Mouse (Mus musculus): ENCODE data around the gene Fads6.

Fads6 gene

DNA sequence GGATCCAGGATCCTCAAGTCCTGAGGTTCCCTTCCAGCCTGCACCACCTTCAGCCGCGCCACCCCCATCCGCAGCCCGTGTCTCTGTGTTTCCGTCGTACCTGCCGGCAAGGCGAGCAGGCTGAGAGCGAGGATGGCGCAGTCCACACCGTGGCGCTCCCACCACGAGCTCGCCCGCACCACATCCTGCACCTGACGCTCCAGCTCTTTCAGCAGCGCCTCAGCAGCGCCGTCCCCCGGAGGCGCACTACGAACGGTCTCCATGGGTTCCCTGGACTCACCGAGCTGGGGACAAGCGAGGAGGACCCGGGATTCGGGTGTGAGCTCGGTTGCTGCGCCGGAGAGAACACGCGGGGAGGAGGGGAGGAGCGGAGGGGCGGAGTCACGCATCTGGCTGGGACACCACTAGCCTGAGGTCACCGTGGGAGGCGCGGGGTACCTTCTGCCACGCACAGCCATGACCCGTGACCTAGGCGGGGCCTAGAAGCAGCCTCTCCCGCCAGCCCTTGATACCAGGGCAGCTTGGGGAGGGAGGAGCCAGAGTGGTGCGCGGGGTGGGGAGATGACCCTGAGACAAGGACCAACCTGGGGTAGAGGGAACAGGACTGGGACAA, at the start of gene Fads6:
TSS of gene Fads6 (minus strand) at position 450 of the 613 bp plus-strand sequence.
- peak; percentile 65 for DNase-seq

GRCm38 (mm10) chr11:115345515-115345914, 48.1 kb upstream of the Fads6 start:
- no peak for DNase-seq

GRCm38 (mm10) chr11:115344967-115345366, 47.5 kb upstream of the Fads6 start:
- peak; percentile 46 for DNase-seq

- no peak for DNase-seq
Observed at GRCm38 (mm10) chr11:115341866-115342265, 44.4 kb upstream of the Fads6 start.

- no peak for DNase-seq
Observed at GRCm38 (mm10) chr11:115341246-115341645, 43.8 kb upstream of the Fads6 start.

GRCm38 (mm10) chr11:115337826-115338225, 40.4 kb upstream of the Fads6 start:
- no peak for DNase-seq

DNA sequence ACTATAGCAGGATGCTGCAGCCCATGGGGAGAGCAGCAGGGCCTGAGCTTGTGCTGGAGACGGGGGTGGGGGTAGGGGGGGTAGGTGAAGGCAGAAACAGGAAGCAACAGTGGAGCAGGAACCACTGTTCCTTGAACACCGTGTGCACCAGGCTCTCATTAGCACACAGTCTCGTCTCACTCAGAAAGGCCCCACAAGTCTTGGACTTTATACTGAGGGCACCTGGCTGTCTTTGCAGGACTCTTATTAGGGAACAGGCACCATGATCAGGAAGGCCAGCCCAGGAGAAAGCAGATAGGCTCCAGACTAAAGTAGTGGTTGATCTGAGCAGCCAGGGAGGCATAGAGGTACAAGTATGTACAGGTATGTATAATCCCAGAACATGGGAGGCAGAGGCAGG, 39.9 kb upstream of the Fads6 start:
- no peak for DNase-seq

DNA sequence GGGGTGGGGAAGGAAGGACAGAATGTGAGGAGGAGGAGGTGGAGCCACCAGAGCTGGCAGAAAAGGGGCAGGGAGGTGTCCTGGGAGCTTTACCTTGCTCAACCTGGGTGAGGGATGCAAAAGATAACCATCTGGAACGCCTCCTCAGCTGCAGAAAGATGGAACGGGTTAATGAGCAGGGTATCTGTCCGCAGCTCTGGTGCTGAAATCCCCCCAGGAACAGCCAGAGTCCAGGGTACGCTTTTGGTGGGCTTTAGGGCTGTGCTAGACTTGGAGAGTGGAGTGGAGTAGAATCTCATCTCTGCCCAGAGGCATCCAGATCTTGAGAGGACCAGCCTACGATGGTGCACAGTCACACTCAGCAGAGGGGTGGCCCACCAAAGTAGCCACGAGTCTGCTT, 38.7 kb upstream of the Fads6 start:
- DNase-seq: no peak

DNA sequence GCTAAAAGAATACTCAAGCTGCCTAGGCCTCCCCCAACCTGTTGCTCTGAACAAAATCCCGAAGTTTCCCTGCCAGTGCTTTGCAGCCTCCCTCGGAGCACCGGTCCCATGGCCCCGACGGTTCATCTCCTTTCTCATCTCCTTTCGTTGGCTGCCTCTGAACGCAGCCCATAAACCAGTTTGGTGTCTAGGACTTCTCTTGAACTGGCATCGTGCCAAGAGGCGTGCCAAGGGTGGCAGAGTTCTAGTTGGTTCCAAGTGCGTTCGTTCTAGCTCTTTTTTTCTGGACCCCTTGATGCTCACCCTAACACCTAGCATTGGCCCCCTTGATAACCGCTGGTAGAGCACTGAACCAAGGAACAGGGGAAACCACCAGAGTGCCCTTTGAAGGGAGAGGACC, 37.8 kb upstream of the Fads6 start:
- no peak for DNase-seq

- DNase-seq: no peak
Observed at GRCm38 (mm10) chr11:115334531-115334930, 37.1 kb upstream of the Fads6 start, which contains the start of gene Otop3. Gene Otop3, plus strand, starts transcription at chr11:115334731.

DNA sequence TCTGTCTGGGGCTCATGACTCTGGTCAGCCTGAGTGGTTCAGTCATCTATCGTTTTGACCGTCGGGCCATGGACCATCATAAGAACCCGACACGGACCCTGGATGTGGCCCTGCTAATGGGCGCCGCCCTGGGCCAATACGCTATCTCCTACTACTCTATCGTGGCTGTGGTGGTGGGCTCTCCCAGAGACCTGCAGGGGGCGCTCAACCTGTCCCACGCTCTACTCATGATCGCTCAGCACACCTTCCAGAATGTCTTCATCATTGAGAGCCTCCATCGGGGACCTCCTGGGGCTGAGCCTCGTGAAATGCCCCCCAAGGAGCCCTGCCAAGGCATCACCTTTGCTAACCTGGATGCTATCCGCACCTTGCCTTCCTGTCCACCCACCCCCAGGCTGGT, 31.9 kb upstream of the Fads6 start:
- DNase-seq: no peak

GRCm38 (mm10) chr11:115326730-115327129, 29.3 kb upstream of the Fads6 start:
- DNase-seq: no peak

- DNase-seq: no peak
Observed at GRCm38 (mm10) chr11:115323354-115323753, 25.9 kb upstream of the Fads6 start.

- peak; percentile 72 for DNase-seq
Observed at GRCm38 (mm10) chr11:115321906-115322693, 24.6 kb upstream of the Fads6 start, which contains the start of gene Ush1g. Gene Ush1g, minus strand, starts transcription at chr11:115322041.

GRCm38 (mm10) chr11:115319704-115320383, 22.4 kb upstream of the Fads6 start:
- no peak for DNase-seq

DNA sequence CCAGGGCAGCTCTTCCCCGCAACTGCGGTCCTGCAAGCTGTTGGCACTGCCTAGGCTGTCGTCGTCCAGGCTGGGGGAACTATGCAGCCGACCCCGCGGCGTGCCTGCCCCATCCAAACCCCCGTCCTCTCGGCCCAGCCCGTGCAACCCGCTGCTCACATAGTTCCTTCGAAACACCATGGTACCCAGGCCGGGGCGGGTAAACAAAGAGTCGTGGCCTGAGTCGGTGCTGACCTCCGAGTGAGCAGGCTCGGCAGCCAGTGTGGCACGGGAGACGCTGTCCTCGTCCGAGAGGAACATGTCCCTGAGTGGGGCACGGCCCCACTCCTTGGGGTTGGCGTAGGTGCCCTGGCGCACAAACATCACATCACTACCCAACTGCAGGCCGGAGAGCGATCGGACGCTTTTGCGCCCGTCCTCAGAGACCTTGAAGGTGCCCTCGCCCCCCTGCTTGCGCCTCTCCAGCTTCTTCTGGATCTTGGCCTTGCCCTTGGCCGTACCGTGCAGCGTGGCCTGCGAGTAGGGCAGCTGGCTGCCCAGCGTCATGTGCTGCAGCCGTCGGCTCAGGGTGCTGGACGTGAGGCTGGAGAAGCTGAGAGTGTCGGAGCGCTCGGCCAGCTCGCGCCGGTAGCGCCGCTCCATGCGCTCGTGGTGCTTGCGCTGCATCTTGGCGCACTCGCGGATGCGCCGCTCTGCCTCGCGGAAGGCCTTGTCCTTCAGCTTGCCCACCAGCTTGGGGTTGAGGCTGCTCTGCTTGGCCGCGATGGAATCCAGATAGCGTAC, 21.0 kb upstream of the Fads6 start:
- DNase-seq: no peak

DNA sequence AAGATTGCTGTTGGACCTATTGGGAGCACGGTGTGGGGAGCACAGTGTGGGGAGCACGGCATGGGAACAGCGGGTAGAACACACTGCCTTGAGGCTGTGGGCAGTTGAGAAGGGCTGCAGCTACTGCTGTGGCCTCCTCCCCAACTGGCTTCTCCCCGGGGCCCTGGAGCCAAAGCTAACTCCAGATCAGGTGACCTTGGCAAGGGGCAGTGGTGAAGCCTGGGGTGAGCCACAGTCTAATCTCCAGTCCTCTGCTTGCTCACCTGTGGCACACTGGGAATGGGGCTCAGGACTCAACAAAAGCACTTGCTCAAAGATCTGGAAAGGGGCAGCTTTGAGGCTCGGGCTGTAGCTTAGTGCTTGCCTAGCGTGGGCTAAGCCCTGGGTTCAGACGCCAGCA, 19.7 kb upstream of the Fads6 start:
- DNase-seq: no peak

GRCm38 (mm10) chr11:115314249-115314648, 16.8 kb upstream of the Fads6 start:
- DNase-seq: no peak

DNA sequence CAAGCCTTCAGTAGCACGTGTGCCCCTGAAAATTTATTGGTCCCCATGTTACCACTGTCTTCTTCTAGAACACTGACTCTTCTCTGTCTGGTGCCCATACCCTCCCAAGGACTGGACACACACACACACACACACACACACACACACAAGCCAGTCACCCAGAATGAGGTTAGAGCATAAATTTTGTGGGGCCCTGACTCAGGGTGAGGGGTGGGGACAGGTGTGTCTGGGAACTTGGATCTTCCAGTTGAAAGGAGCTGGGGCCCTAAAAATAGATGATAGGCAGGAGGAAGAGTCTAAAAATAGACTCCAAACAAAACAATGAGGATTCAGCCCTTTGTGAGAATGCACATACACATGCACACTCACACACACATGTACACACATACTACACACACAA, 11.3 kb upstream of the Fads6 start:
- no peak for DNase-seq

DNA sequence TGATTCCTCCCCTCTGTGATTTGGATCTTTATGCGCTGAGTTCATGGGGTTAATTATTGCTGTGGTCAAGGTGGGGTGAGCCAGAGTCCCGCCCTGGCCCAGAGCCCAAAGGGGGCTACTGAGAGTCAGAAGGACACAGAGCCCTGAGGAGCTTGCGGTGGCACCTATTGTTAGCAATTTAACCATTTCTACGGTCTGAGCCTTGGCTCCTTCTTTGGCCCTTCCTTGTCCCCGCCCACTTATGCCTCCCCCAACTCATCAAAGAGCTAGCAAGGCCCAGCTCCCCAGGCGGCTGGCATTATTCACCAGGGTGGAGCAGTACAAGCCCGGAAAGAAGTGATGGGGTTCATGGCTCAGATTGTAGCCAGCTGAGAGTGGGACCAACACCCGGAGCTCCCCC, 9.4 kb upstream of the Fads6 start, which contains the start of gene Otop2:
TSS of gene Otop2 (plus strand) at position 301 of the 400 bp plus-strand sequence.
- no peak for DNase-seq

- DNase-seq: no peak
Observed at GRCm38 (mm10) chr11:115303167-115303566, 5.7 kb upstream of the Fads6 start.

GRCm38 (mm10) chr11:115301351-115301750, 3.9 kb upstream of the Fads6 start:
- no peak for DNase-seq

- DNase-seq: no peak
Observed at GRCm38 (mm10) chr11:115300745-115301144, 3.3 kb upstream of the Fads6 start.
